Mouse (Mus musculus) T-helper 2 cell (primary cell): Measurements from ENCODE around the gene Ciao2a.

Experiments
- in situ Hi-C: fragments of 300-600 bp; cut with MboI, MseI; formaldehyde crosslinking; loops from one replicate; pipeline ENCODE4 v1.15.1; 2025; ENCODE audit warnings: high pct_unique_total_duplicates

The Ciao2a gene

GRCm38 (mm10) chr9:66160155-66160554 lies 33.7 kb downstream of the Ciao2a start:
- in situ Hi-C loops: no loop called here

- in situ Hi-C loops: no loop called here
These were observed 36.6 kb downstream of the Ciao2a start for GRCm38 (mm10) chr9:66162995-66163394.

GRCm38 (mm10) chr9:66167222-66167621 lies 40.8 kb downstream of the Ciao2a start:
- in situ Hi-C loops: no loop called here

- in situ Hi-C loops: no loop called here
These were observed 41.8 kb downstream of the Ciao2a start for GRCm38 (mm10) chr9:66168233-66168632.

GRCm38 (mm10) chr9:66170506-66170905 lies 44.1 kb downstream of the Ciao2a start:
- in situ Hi-C loops: no loop called here

GRCm38 (mm10) chr9:66171275-66171921 lies 45.0 kb downstream of the Ciao2a start:
- in situ Hi-C loops: no loop called here

- in situ Hi-C loops: no loop called here
These were observed 47.0 kb downstream of the Ciao2a start for GRCm38 (mm10) chr9:66173316-66173855.

GRCm38 (mm10) chr9:66174985-66175384 lies 48.6 kb downstream of the Ciao2a start:
- in situ Hi-C loops: loop anchor here (5.0 kb wide), 1 partner anchor 67 kb away; no protein-coding TSS in a partner anchor

GRCm38 (mm10) chr9:66177975-66178374 lies 51.6 kb downstream of the Ciao2a start:
- in situ Hi-C loops: loop anchor here (5.0 kb wide), 1 partner anchor 64 kb away; no protein-coding TSS in a partner anchor

GRCm38 (mm10) chr9:66179795-66180194 lies 53.4 kb downstream of the Ciao2a start:
- in situ Hi-C loops: loop anchor here (5.0 kb wide), 1 partner anchor 63 kb away; no protein-coding TSS in a partner anchor

- in situ Hi-C loops: no loop called here
These were observed 54.9 kb downstream of the Ciao2a start for GRCm38 (mm10) chr9:66181126-66181825.

- in situ Hi-C loops: no loop called here
These were observed 55.6 kb downstream of the Ciao2a start for GRCm38 (mm10) chr9:66181826-66182678.

- in situ Hi-C loops: no loop called here
These were observed 56.2 kb downstream of the Ciao2a start for GRCm38 (mm10) chr9:66182679-66182993.

GRCm38 (mm10) chr9:66183023-66183422 lies 56.6 kb downstream of the Ciao2a start:
- in situ Hi-C loops: no loop called here

- in situ Hi-C loops: no loop called here
These were observed 58.2 kb downstream of the Ciao2a start for GRCm38 (mm10) chr9:66184572-66184971.

GRCm38 (mm10) chr9:66186426-66186825 lies 60.0 kb downstream of the Ciao2a start:
- in situ Hi-C loops: no loop called here
